Comparison of ENCODE assay signal across 22 mouse cellular contexts in genomic region chr11:101196175-101196574, GRCm38 (mm10). TPM values are rescaled to one million over a fixed set of nuclear protein-coding genes. Genes with fewer than 3 reads are reported as not detected.
DNase-seq lines count a peak whose midpoint lies in the region; ATAC-seq lines count a peak whose summit lies in the region.
"Had no signal": no experiment of that assay in that cellular context is flagged by ENCODE, and none has a peak within 500 bp of the region (broad histone marks: within the 10 kb centered on the region; RNA-seq: fewer than 3 reads in every experiment).

No protein-coding gene starts in this region.

- H3K4me3 ChIP-seq in hindbrain, embryonic 14.5 days (replicated peaks; ENCODE audit: low read length), result no peak overlapping the region
- H3K4me3 ChIP-seq in hindbrain, embryonic 16.5 days (ENCODE audit: low read length), result no peak overlapping the region
- H3K4me3 ChIP-seq: embryonic facial prominence, embryonic 15.5 days; erythroblast, embryonic 14.5 days; forebrain, embryonic 10.5 days; heart, embryonic 13.5 days; intestine, embryonic 15.5 days had no signal

- H3K27me3 ChIP-seq in hindbrain, embryonic 14.5 days (ENCODE audit: control insufficient read depth, insufficient read depth, low read length), result no peaks in the 10 kb centered on the region
- H3K27me3 ChIP-seq in hindbrain, embryonic 16.5 days (replicated peaks; ENCODE audit: control insufficient read depth, insufficient read depth, low read length), result no peaks in the 10 kb centered on the region
- H3K27me3 ChIP-seq: CH12.LX; embryonic facial prominence, embryonic 15.5 days; heart, embryonic 13.5 days; intestine, embryonic 15.5 days; Patski had no signal

- H3K4me2 ChIP-seq in hindbrain, embryonic 14.5 days (replicated peaks), result no peak overlapping the region
- no peak overlapping the region for H3K4me2 ChIP-seq in hindbrain, embryonic 16.5 days (ENCODE audit: low read length)
- H3K4me2 ChIP-seq: embryonic facial prominence, embryonic 15.5 days; heart, embryonic 13.5 days; intestine, embryonic 15.5 days had no signal

- peaks cover 67% of the 10 kb centered on the region for H3K36me3 ChIP-seq in hindbrain, embryonic 14.5 days (replicated peaks; ENCODE audit: control insufficient read depth, insufficient read depth)
- peaks cover 21% of the 10 kb centered on the region for H3K36me3 ChIP-seq in hindbrain, embryonic 16.5 days (ENCODE audit: control insufficient read depth, insufficient read depth, low read length)

- H3K4me1 ChIP-seq in hindbrain, embryonic 14.5 days (replicated peaks; ENCODE audit: control insufficient read depth, insufficient read depth, low read length), result no peaks in the 10 kb centered on the region
- H3K4me1 ChIP-seq in hindbrain, embryonic 16.5 days (ENCODE audit: control insufficient read depth, insufficient read depth, low read depth, low read length), result no peaks in the 10 kb centered on the region

- 91% methylated on average over 8 of the region's 8 CpGs for WGBS in hindbrain, embryonic 14.5 days
- 94% methylated on average over 8 of the region's 8 CpGs for WGBS in hindbrain, embryonic 16.5 days

- no peak overlapping the region for H3K27ac ChIP-seq in hindbrain, embryonic 14.5 days
- H3K27ac ChIP-seq in hindbrain, embryonic 16.5 days (ENCODE audit: low read depth, low read length), result no peak overlapping the region
- H3K27ac ChIP-seq: embryonic facial prominence, embryonic 15.5 days; forebrain, embryonic 10.5 days; heart, embryonic 13.5 days; hindbrain, postnatal 0 days; intestine, embryonic 15.5 days had no signal

- H3K9ac ChIP-seq in hindbrain, embryonic 14.5 days, result no peak overlapping the region
- H3K9ac ChIP-seq in hindbrain, embryonic 16.5 days (ENCODE audit: low read depth, low read length), result no peak overlapping the region
- H3K9ac ChIP-seq: embryonic facial prominence, embryonic 15.5 days; heart, embryonic 13.5 days; intestine, embryonic 15.5 days had no signal

- peak; percentile 8 for DNase-seq in hindbrain, embryonic 14.5 days (ENCODE audit: low spot score)
- DNase-seq in CD4-positive, CD25-positive, alpha-beta regulatory T cell, adult 2 months (ENCODE audit: low read depth, low spot score), result peak; percentile 53
- DNase-seq in T-cell, adult 2 months (ENCODE audit: low spot score), result peak; percentile 64
- peak; percentile 65 for DNase-seq in naive thymus-derived CD4-positive, alpha-beta T cell, adult 2 months (ENCODE audit: low read depth)
- DNase-seq in ovary, adult 18-20 months (ENCODE audit: low spot score), result no peak
- no peak for DNase-seq in urinary bladder, adult 18-20 months (ENCODE audit: low spot score in 2 of 2)
- DNase-seq: adrenal gland, adult 8-10 months; cerebellum, postnatal 10 days; embryo, embryonic 11 days; gastrocnemius, postnatal 10 days; heart, postnatal 36 days; kidney, adult 2 months had no signal

- no peaks in the 10 kb centered on the region for H3K9me3 ChIP-seq in hindbrain, embryonic 14.5 days (ENCODE audit: control insufficient read depth, low read length)
- H3K9me3 ChIP-seq in hindbrain, embryonic 16.5 days (ENCODE audit: control insufficient read depth, low read length), result no peaks in the 10 kb centered on the region
- H3K9me3 ChIP-seq: embryonic facial prominence, embryonic 15.5 days; forebrain, embryonic 10.5 days; heart, embryonic 13.5 days; intestine, embryonic 15.5 days had no signal

- ATAC-seq in hindbrain, embryonic 14.5 days (ENCODE audit: low FRiP score), result no peak
- ATAC-seq in hindbrain, embryonic 16.5 days, result no peak
- ATAC-seq: forebrain, embryonic 14.5 days; hindbrain, postnatal 0 days; intestine, embryonic 15.5 days; Patski had no signal

RNA-seq across cellular contexts. Expression of gene Ccr10, which starts 20.9 kb away (rescaled TPM):
- 0.23 and 0.25 TPM in 2 replicates for polyA plus RNA-seq in hindbrain, embryonic 14.5 days (2014; fragmentation: Nextera tagmentation; extraction: Ambion mirVana)
- polyA plus RNA-seq in hindbrain, embryonic 16.5 days (2015; fragmentation: Nextera tagmentation; extraction: Ambion mirVana), result 0.32 and 0.60 TPM in 2 replicates
- polyA plus RNA-seq: forebrain, embryonic 10.5 days had no signal

RNA-seq across cellular contexts. Expression of gene Plekhh3, which starts 25.0 kb away (rescaled TPM):
- polyA plus RNA-seq in hindbrain, embryonic 14.5 days (2014; fragmentation: Nextera tagmentation; extraction: Ambion mirVana), result 7.7 and 9.5 TPM in 2 replicates
- 9.3 and 9.5 TPM in 2 replicates for polyA plus RNA-seq in hindbrain, embryonic 16.5 days (2015; fragmentation: Nextera tagmentation; extraction: Ambion mirVana)

RNA-seq across cellular contexts. Expression of gene Cntnap1, which starts 25.9 kb away (rescaled TPM):
- polyA plus RNA-seq in hindbrain, embryonic 14.5 days (2014; fragmentation: Nextera tagmentation; extraction: Ambion mirVana), result 6.0 and 6.5 TPM in 2 replicates
- 8.7 and 11.2 TPM in 2 replicates for polyA plus RNA-seq in hindbrain, embryonic 16.5 days (2015; fragmentation: Nextera tagmentation; extraction: Ambion mirVana)

RNA-seq across cellular contexts. Expression of gene Ezh1, which starts 30.1 kb away (rescaled TPM):
- 26.9 and 37.2 TPM in 2 replicates for polyA plus RNA-seq in hindbrain, embryonic 14.5 days (2014; fragmentation: Nextera tagmentation; extraction: Ambion mirVana)
- 30.0 and 32.4 TPM in 2 replicates for polyA plus RNA-seq in hindbrain, embryonic 16.5 days (2015; fragmentation: Nextera tagmentation; extraction: Ambion mirVana)

RNA-seq across cellular contexts. Expression of gene Tubg2, which starts 40.5 kb away (rescaled TPM):
- polyA plus RNA-seq in hindbrain, embryonic 14.5 days (2014; fragmentation: Nextera tagmentation; extraction: Ambion mirVana), result 48.6 and 50.6 TPM in 2 replicates
- 56.9 and 60.3 TPM in 2 replicates for polyA plus RNA-seq in hindbrain, embryonic 16.5 days (2015; fragmentation: Nextera tagmentation; extraction: Ambion mirVana)
- polyA plus RNA-seq: erythroblast, embryonic 14.5 days had no signal

Comparison
In these comparisons a context has a peak if more than half of its experiments do, and no peak if none do; other contexts are left out.
1. DNase-seq: peak in hindbrain, embryonic 14.5 days (single experiment), CD4-positive, CD25-positive, alpha-beta regulatory T cell, adult 2 months (single experiment), T-cell, adult 2 months (single experiment) and naive thymus-derived CD4-positive, alpha-beta T cell, adult 2 months (single experiment); none in ovary, adult 18-20 months (single experiment) and urinary bladder, adult 18-20 months (0 of 2).